Mouse (Mus musculus): ENCODE measurements at regions not wholly inside any gene's neighbourhood (a gene's known extent, or its start where the extent isn't known, plus 50 kb on each side); places are given as distances from the start of the nearest gene placed in this dataset.

GRCm38 (mm10) chr5:83091483-83091882, 263.5 kb downstream of the Tecrl start:
- no peak overlapping the region for H3K4me3 ChIP-seq (replicated peaks; ENCODE audit: low read depth, low read length)
- H3K9ac ChIP-seq (replicated peaks; ENCODE audit: low read length): no peak overlapping the region
- H3K9me3 ChIP-seq (ENCODE audit: control insufficient read depth, low read length): no peaks in the 10 kb centered on the region
- H3K27me3 ChIP-seq (ENCODE audit: control insufficient read depth, insufficient read depth, low read length): no peaks in the 10 kb centered on the region
- no peaks in the 10 kb centered on the region for H3K36me3 ChIP-seq (ENCODE audit: control insufficient read depth, insufficient read depth, low read length)
- no peak overlapping the region for H3K27ac ChIP-seq (replicated peaks; ENCODE audit: low read depth, low read length)
- WGBS: 82% methylated on average over 1 of the region's 1 CpGs
- ATAC-seq (ENCODE audit: low FRiP score, low TSS enrichment): no peak
- no peaks in the 10 kb centered on the region for H3K4me1 ChIP-seq (ENCODE audit: control insufficient read depth, insufficient read depth, low read length)
- no peak overlapping the region for H3K4me2 ChIP-seq (ENCODE audit: low read length)
- no peak for DNase-seq

DNA sequence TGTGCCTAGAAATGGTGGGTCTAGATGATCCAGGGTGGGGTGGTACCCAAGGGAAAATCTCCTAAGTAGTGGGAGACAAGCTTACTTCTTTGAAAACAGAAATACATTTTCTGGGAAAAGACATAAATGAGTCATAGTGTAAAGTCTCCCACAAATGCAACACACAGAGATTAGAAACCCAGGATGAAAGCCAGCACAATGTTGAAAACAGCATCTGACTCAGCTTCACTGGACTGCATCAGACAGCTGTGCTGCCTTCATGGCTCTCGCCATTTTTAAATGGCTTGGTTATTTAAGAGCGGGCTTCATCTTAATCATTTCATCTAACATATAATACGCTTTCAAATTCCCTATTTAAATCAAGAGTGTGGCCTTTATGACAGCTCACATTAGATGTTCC, 300.2 kb downstream of the Tecrl start:
- 92% methylated on average over 3 of the region's 3 CpGs for WGBS
- Histone ChIP-seq H3K27me3 (ENCODE audit: control insufficient read depth, insufficient read depth, low read length) (no peaks in the 10 kb centered on the region), H3K27ac (replicated peaks; ENCODE audit: low read depth, low read length) (no peak overlapping the region), H3K9me3 (ENCODE audit: control insufficient read depth, low read length) (no peaks in the 10 kb centered on the region), H3K36me3 (ENCODE audit: control insufficient read depth, insufficient read depth, low read length) (no peaks in the 10 kb centered on the region), H3K4me3 (replicated peaks; ENCODE audit: low read depth, low read length) (no peak overlapping the region), H3K4me1 (ENCODE audit: control insufficient read depth, insufficient read depth, low read length) (no peaks in the 10 kb centered on the region), H3K4me2 (ENCODE audit: low read length) (no peak overlapping the region), H3K9ac (replicated peaks; ENCODE audit: low read length) (no peak overlapping the region)
- DNase-seq (no peak), ATAC-seq (ENCODE audit: low FRiP score, low TSS enrichment) (no peak)

- H3K4me2 ChIP-seq (ENCODE audit: low read length): no peak overlapping the region
- H3K36me3 ChIP-seq (ENCODE audit: control insufficient read depth, insufficient read depth, low read length): no peaks in the 10 kb centered on the region
- H3K9ac ChIP-seq (replicated peaks; ENCODE audit: low read length): no peak overlapping the region
- no peak for ATAC-seq (ENCODE audit: low FRiP score, low TSS enrichment)
- no peaks in the 10 kb centered on the region for H3K27me3 ChIP-seq (ENCODE audit: control insufficient read depth, insufficient read depth, low read length)
- H3K9me3 ChIP-seq (ENCODE audit: control insufficient read depth, low read length): no peaks in the 10 kb centered on the region
- no peak overlapping the region for H3K4me3 ChIP-seq (replicated peaks; ENCODE audit: low read depth, low read length)
- H3K4me1 ChIP-seq (ENCODE audit: control insufficient read depth, insufficient read depth, low read length): no peaks in the 10 kb centered on the region
- no peak for DNase-seq
- 83% methylated on average over 1 of the region's 1 CpGs for WGBS
- H3K27ac ChIP-seq (replicated peaks; ENCODE audit: low read depth, low read length): no peak overlapping the region
These were observed 307.8 kb downstream of the Tecrl start for GRCm38 (mm10) chr5:83047214-83047613.

DNA sequence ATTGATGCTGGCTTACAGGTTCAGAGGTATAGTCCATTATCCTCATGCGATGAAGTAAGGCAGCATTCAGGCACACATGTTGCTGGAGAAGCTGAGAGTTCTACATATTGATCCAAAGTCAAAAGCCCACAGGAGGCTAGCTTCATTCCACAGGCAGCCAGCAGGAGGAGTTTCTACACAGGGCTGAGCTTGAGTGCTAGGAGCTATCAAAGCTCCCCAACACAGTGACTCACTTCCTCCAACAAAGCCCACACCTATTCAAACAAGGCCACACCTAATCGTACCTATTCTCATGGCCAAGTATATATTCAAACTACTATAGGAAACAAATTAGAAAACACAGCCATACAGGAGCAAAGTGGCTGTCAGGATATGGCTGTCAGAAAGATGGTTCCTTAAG, 325.3 kb downstream of the Tecrl start:
- no peaks in the 10 kb centered on the region for H3K27me3 ChIP-seq (ENCODE audit: control insufficient read depth, insufficient read depth, low read length)
- no peak overlapping the region for H3K4me3 ChIP-seq (replicated peaks; ENCODE audit: low read depth, low read length)
- H3K9ac ChIP-seq (replicated peaks; ENCODE audit: low read length): no peak overlapping the region
- 88% methylated on average over 2 of the region's 2 CpGs for WGBS
- H3K27ac ChIP-seq (replicated peaks; ENCODE audit: low read depth, low read length): no peak overlapping the region
- H3K4me2 ChIP-seq (ENCODE audit: low read length): no peak overlapping the region
- no peak for DNase-seq
- no peak for ATAC-seq (ENCODE audit: low FRiP score, low TSS enrichment)
- H3K4me1 ChIP-seq (ENCODE audit: control insufficient read depth, insufficient read depth, low read length): no peaks in the 10 kb centered on the region
- H3K36me3 ChIP-seq (ENCODE audit: control insufficient read depth, insufficient read depth, low read length): no peaks in the 10 kb centered on the region
- no peaks in the 10 kb centered on the region for H3K9me3 ChIP-seq (ENCODE audit: control insufficient read depth, low read length)

DNA sequence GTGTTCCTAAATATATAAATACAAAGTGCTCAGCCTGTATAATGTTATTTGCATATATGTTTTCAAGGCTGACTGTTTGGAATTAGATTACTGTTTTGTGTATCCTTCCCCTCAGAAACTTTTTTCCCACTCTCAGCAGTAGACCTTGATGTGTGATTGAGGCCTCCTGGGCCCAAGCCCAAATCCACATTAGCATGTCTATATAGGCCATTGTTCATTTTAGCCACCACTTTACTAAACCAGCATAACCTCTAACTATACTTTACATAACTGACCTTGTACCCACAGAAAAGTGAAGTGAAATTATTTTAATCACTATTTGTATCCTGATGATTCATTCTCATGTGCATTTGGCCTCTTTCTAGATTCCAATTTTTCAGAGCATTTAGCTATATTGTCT, 349.0 kb downstream of the Tecrl start:
- ATAC-seq (ENCODE audit: low FRiP score, low TSS enrichment): no peak

DNA sequence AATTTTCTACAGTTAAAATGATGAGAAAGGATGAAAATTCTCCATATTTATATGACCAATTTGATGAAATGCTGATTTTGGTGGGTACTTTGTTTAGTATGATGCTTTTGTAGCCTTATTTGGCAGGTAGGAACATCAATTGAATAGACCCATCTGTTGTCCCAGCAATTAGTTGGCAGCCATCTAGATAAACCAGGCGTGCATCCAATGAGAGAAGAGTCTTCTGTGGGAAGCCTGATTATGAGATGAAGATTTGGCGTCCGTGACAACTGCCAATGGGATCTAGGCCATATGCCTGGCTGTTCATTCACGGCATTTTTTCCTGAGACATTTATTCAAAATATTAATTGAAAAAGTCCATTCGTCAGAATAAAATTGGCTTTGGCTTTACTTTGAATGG, 365.9 kb downstream of the Tecrl start:
- no peak overlapping the region for H3K27ac ChIP-seq (replicated peaks; ENCODE audit: low read depth, low read length)
- 72% methylated on average over 5 of the region's 5 CpGs for WGBS
- DNase-seq (peak; percentile 56), ATAC-seq (ENCODE audit: low FRiP score, low TSS enrichment) (peak; percentile 75)
- H3K9me3 ChIP-seq (ENCODE audit: control insufficient read depth, low read length): no peaks in the 10 kb centered on the region
- no peak overlapping the region for H3K4me3 ChIP-seq (replicated peaks; ENCODE audit: low read depth, low read length)
- no peaks in the 10 kb centered on the region for H3K36me3 ChIP-seq (ENCODE audit: control insufficient read depth, insufficient read depth, low read length)
- H3K9ac ChIP-seq (replicated peaks; ENCODE audit: low read length): no peak overlapping the region
- no peaks in the 10 kb centered on the region for H3K27me3 ChIP-seq (ENCODE audit: control insufficient read depth, insufficient read depth, low read length)
- no peak overlapping the region for H3K4me2 ChIP-seq (ENCODE audit: low read length)
- no peaks in the 10 kb centered on the region for H3K4me1 ChIP-seq (ENCODE audit: control insufficient read depth, insufficient read depth, low read length)

More for the DNA sequence above, 349.0 kb downstream of the Tecrl start:
- Histone ChIP-seq H3K9ac (replicated peaks; ENCODE audit: low read length) (no peak overlapping the region), H3K9me3 (ENCODE audit: control insufficient read depth, low read length) (no peaks in the 10 kb centered on the region), H3K4me2 (ENCODE audit: low read length) (no peak overlapping the region), H3K27ac (replicated peaks; ENCODE audit: low read depth, low read length) (no peak overlapping the region), H3K4me3 (replicated peaks; ENCODE audit: low read depth, low read length) (no peak overlapping the region), H3K36me3 (ENCODE audit: control insufficient read depth, insufficient read depth, low read length) (no peaks in the 10 kb centered on the region), H3K4me1 (ENCODE audit: control insufficient read depth, insufficient read depth, low read length) (no peaks in the 10 kb centered on the region), H3K27me3 (ENCODE audit: control insufficient read depth, insufficient read depth, low read length) (no peaks in the 10 kb centered on the region)
- peak; percentile 9 for DNase-seq

- WGBS: 89% methylated on average over 2 of the region's 2 CpGs
- Histone ChIP-seq H3K27ac (replicated peaks; ENCODE audit: low read depth, low read length) (no peak overlapping the region), H3K9me3 (ENCODE audit: control insufficient read depth, low read length) (no peaks in the 10 kb centered on the region), H3K36me3 (ENCODE audit: control insufficient read depth, insufficient read depth, low read length) (no peaks in the 10 kb centered on the region), H3K4me2 (ENCODE audit: low read length) (no peak overlapping the region), H3K4me3 (replicated peaks; ENCODE audit: low read depth, low read length) (no peak overlapping the region), H3K4me1 (ENCODE audit: control insufficient read depth, insufficient read depth, low read length) (0 out of 2 replicates have a peak, but pooled peaks cover 5% of the 10 kb centered on the region), H3K27me3 (ENCODE audit: control insufficient read depth, insufficient read depth, low read length) (no peaks in the 10 kb centered on the region), H3K9ac (replicated peaks; ENCODE audit: low read length) (no peak overlapping the region)
- DNase-seq (no peak), ATAC-seq (ENCODE audit: low FRiP score, low TSS enrichment) (no peak)
These were observed 385.7 kb downstream of the Tecrl start for GRCm38 (mm10) chr5:82969315-82969714.

- H3K9ac ChIP-seq (replicated peaks; ENCODE audit: low read length): no peak overlapping the region
- no peak overlapping the region for H3K4me3 ChIP-seq (replicated peaks; ENCODE audit: low read depth, low read length)
- 18% methylated on average over 3 of the region's 3 CpGs for WGBS
- no peak overlapping the region for H3K27ac ChIP-seq (replicated peaks; ENCODE audit: low read depth, low read length)
- H3K4me2 ChIP-seq (ENCODE audit: low read length): no peak overlapping the region
- H3K4me1 ChIP-seq (ENCODE audit: control insufficient read depth, insufficient read depth, low read length): 0 out of 2 replicates have a peak, but pooled peaks cover 5% of the 10 kb centered on the region
- DNase-seq (peak; percentile 42), ATAC-seq (ENCODE audit: low FRiP score, low TSS enrichment) (peak; percentile 51; the same call in 1 of the 2 replicates)
- no peaks in the 10 kb centered on the region for H3K36me3 ChIP-seq (ENCODE audit: control insufficient read depth, insufficient read depth, low read length)
- H3K9me3 ChIP-seq (ENCODE audit: control insufficient read depth, low read length): no peaks in the 10 kb centered on the region
- H3K27me3 ChIP-seq (ENCODE audit: control insufficient read depth, insufficient read depth, low read length): no peaks in the 10 kb centered on the region
These were observed 388.2 kb downstream of the Tecrl start for GRCm38 (mm10) chr5:82966824-82967223.

- no peak overlapping the region for H3K9ac ChIP-seq (replicated peaks; ENCODE audit: low read length)
- H3K27ac ChIP-seq (replicated peaks; ENCODE audit: low read depth, low read length): peak overlapping the region; percentile 27
- no peaks in the 10 kb centered on the region for H3K27me3 ChIP-seq (ENCODE audit: control insufficient read depth, insufficient read depth, low read length)
- H3K4me3 ChIP-seq (replicated peaks; ENCODE audit: low read depth, low read length): no peak overlapping the region
- no peaks in the 10 kb centered on the region for H3K9me3 ChIP-seq (ENCODE audit: control insufficient read depth, low read length)
- peak; percentile 83 for ATAC-seq (ENCODE audit: low FRiP score, low TSS enrichment)
- peak; percentile 66 for DNase-seq
- WGBS: 16% methylated on average over 5 of the region's 5 CpGs
- H3K4me2 ChIP-seq (ENCODE audit: low read length): no peak overlapping the region
- H3K4me1 ChIP-seq (ENCODE audit: control insufficient read depth, insufficient read depth, low read length): 0 out of 2 replicates have a peak, but pooled peaks cover 5% of the 10 kb centered on the region
- H3K36me3 ChIP-seq (ENCODE audit: control insufficient read depth, insufficient read depth, low read length): no peaks in the 10 kb centered on the region
These were observed 388.8 kb downstream of the Tecrl start for GRCm38 (mm10) chr5:82966180-82966579.

Data from midbrain, embryonic 14.5 days (tissue).